ENCODE assay signal across 8 mouse cellular contexts in genomic region chr19:42268337-42268736, GRCm38 (mm10). TPM values are rescaled to one million over a fixed set of nuclear protein-coding genes. Genes with fewer than 3 reads are reported as not detected.
A peak's percentile ranks its signal among the peaks of the same experiment; 100 is the strongest.
DNase-seq lines count a peak whose midpoint lies in the region; ATAC-seq and TF ChIP-seq lines count a peak whose summit lies in the region.

No protein-coding gene starts in this region.

- H3K4me1 ChIP-seq in embryonic facial prominence, embryonic 11.5 days (ENCODE audit: control insufficient read depth, insufficient read depth, low read length), result no peaks in the 10 kb centered on the region
- peaks cover 7% of the 10 kb centered on the region for H3K4me1 ChIP-seq in hindbrain, embryonic 14.5 days (replicated peaks; ENCODE audit: control insufficient read depth, insufficient read depth, low read length)
- H3K4me1 ChIP-seq in stomach, postnatal 0 days (replicated peaks; ENCODE audit: control insufficient read depth, insufficient read depth), result no peaks in the 10 kb centered on the region

- H3K27me3 ChIP-seq in embryonic facial prominence, embryonic 11.5 days (ENCODE audit: control insufficient read depth, insufficient read depth, low read length), result no peaks in the 10 kb centered on the region
- no peaks in the 10 kb centered on the region for H3K27me3 ChIP-seq in hindbrain, embryonic 14.5 days (ENCODE audit: control insufficient read depth, insufficient read depth, low read length)
- H3K27me3 ChIP-seq in stomach, postnatal 0 days (ENCODE audit: control insufficient read depth, insufficient read depth, low read length), result no peaks in the 10 kb centered on the region

- no peak overlapping the region; the same call in 1 of the 2 replicates for H3K4me3 ChIP-seq in embryonic facial prominence, embryonic 11.5 days (ENCODE audit: low read depth, low read length)
- peak overlapping the region; percentile 7; the same call in 1 of the 2 replicates for H3K4me3 ChIP-seq in hindbrain, embryonic 14.5 days (replicated peaks; ENCODE audit: low read length)
- H3K4me3 ChIP-seq in stomach, postnatal 0 days (ENCODE audit: low read depth, low read length), result no peak overlapping the region

- peak overlapping the region; percentile 28; the same call in 1 of the 2 replicates for H3K9ac ChIP-seq in embryonic facial prominence, embryonic 11.5 days (replicated peaks; ENCODE audit: low read length)
- peak overlapping the region; percentile 45 for H3K9ac ChIP-seq in hindbrain, embryonic 14.5 days
- no peak overlapping the region for H3K9ac ChIP-seq in stomach, postnatal 0 days (ENCODE audit: low read length)

- peak overlapping the region; percentile 37 for H3K4me2 ChIP-seq in embryonic facial prominence, embryonic 11.5 days (ENCODE audit: low read depth, low read length)
- peak overlapping the region; percentile 45 for H3K4me2 ChIP-seq in hindbrain, embryonic 14.5 days (replicated peaks)
- 0 out of 2 replicates have a peak overlapping the region, but pooled peaks have one; percentile 25 for H3K4me2 ChIP-seq in stomach, postnatal 0 days (replicated peaks; ENCODE audit: low read depth)

- no peak for TF ChIP-seq EP300 in stomach, postnatal 0 days (optimal IDR thresholded peaks at IDR 0.05)

- no peaks in the 10 kb centered on the region for H3K36me3 ChIP-seq in embryonic facial prominence, embryonic 11.5 days (replicated peaks; ENCODE audit: control insufficient read depth, insufficient read depth, low read depth, low read length)
- peaks cover 30% of the 10 kb centered on the region for H3K36me3 ChIP-seq in hindbrain, embryonic 14.5 days (replicated peaks; ENCODE audit: control insufficient read depth, insufficient read depth)
- no peaks in the 10 kb centered on the region for H3K36me3 ChIP-seq in stomach, postnatal 0 days (ENCODE audit: control insufficient read depth, insufficient read depth, low read length)

- no peak for ATAC-seq in embryonic facial prominence, embryonic 11.5 days (replicated peaks; ENCODE audit: insufficient number of reproducible peaks, low FRiP score, low TSS enrichment, low read depth)
- ATAC-seq in hindbrain, embryonic 14.5 days (ENCODE audit: low FRiP score), result no peak
- no peak for ATAC-seq in stomach, postnatal 0 days (ENCODE audit: low FRiP score, low TSS enrichment)

- under 1% methylated on average over 16 of the region's 19 CpGs for WGBS in embryonic facial prominence, embryonic 11.5 days
- 2% methylated on average over 19 of the region's 19 CpGs for WGBS in hindbrain, embryonic 14.5 days
- 3% methylated on average over 19 of the region's 19 CpGs for WGBS in stomach, postnatal 0 days

- peak; percentile 56 for DNase-seq in testis, postnatal 10 days (ENCODE audit: low spot score)
- no peak for DNase-seq in testis, postnatal 14 days (ENCODE audit: low spot score)
- DNase-seq in embryonic facial prominence, embryonic 11.5 days (ENCODE audit: low spot score), result peak; percentile 53
- DNase-seq in hindbrain, embryonic 14.5 days (ENCODE audit: low spot score), result no peak
- DNase-seq in liver, result peak; percentile 21
- no peak for DNase-seq in stomach, postnatal 0 days (ENCODE audit: low spot score)
- no peak for DNase-seq in thymus, postnatal 0 days (ENCODE audit: low spot score)
- no peak for DNase-seq in right cerebral cortex, postnatal 10 days (ENCODE audit: low spot score in 2 of 2)

- H3K27ac ChIP-seq in embryonic facial prominence, embryonic 11.5 days (replicated peaks; ENCODE audit: low read depth, low read length), result no peak overlapping the region
- H3K27ac ChIP-seq in hindbrain, embryonic 14.5 days, result no peak overlapping the region
- no peak overlapping the region for H3K27ac ChIP-seq in stomach, postnatal 0 days (replicated peaks)

- no peak for TF ChIP-seq CTCF in stomach, postnatal 0 days (IDR thresholded peaks at IDR 0.05; ENCODE audit: low read depth)

- H3K9me3 ChIP-seq in embryonic facial prominence, embryonic 11.5 days (replicated peaks; ENCODE audit: control insufficient read depth, low read length), result no peaks in the 10 kb centered on the region
- no peaks in the 10 kb centered on the region for H3K9me3 ChIP-seq in hindbrain, embryonic 14.5 days (ENCODE audit: control insufficient read depth, low read length)
- no peaks in the 10 kb centered on the region for H3K9me3 ChIP-seq in stomach, postnatal 0 days (ENCODE audit: control insufficient read depth, low read length)

RNA-seq across cellular contexts. Expression of gene Golga7b, which starts 21.0 kb away (rescaled TPM):
- polyA plus RNA-seq in embryonic facial prominence, embryonic 11.5 days (2014; fragmentation: Nextera tagmentation; extraction: Ambion mirVana), result 0.73 and 1.2 TPM in 2 replicates
- polyA plus RNA-seq in hindbrain, embryonic 14.5 days (2014; fragmentation: Nextera tagmentation; extraction: Ambion mirVana), result 44.1 and 46.8 TPM in 2 replicates
- polyA plus RNA-seq in stomach, postnatal 0 days (2015; fragmentation: Nextera tagmentation; extraction: Ambion mirVana), result 0.82 and 0.85 TPM in 2 replicates
- 0.39 and 0.52 TPM in 2 replicates for polyA plus RNA-seq in thymus, postnatal 0 days (2015; fragmentation: Nextera tagmentation; extraction: Ambion mirVana)

Comparison
In these comparisons a context has a peak if more than half of its experiments do, and no peak if none do; other contexts are left out.
1. DNase-seq: peak in testis, postnatal 10 days (single experiment), embryonic facial prominence, embryonic 11.5 days (single experiment) and liver (single experiment); none in testis, postnatal 14 days (single experiment), hindbrain, embryonic 14.5 days (single experiment), stomach, postnatal 0 days (single experiment), thymus, postnatal 0 days (single experiment) and right cerebral cortex, postnatal 10 days (0 of 2).
2. RNA of gene Golga7b, which starts 21.0 kb away (polyA plus RNA-seq): 44.1 to 46.8 TPM in hindbrain, embryonic 14.5 days; 0.82 to 0.85 TPM in stomach, postnatal 0 days, 0.73 to 1.2 TPM in embryonic facial prominence, embryonic 11.5 days and 0.39 to 0.52 TPM in thymus, postnatal 0 days; every median in the first group is over 10 times any median in the second.
3. Peak in every context shown above with its lines, with median percentiles within 50 percentile points of each other: H3K4me2 ChIP-seq.